In genomic region chr7:64751465-64751864, GRCm38 (mm10) we compare ENCODE assay signal across 8 mouse cellular contexts.
A peak's percentile ranks its signal among the peaks of the same experiment; 100 is the strongest.
DNase-seq lines count a peak whose midpoint lies in the region; ATAC-seq and TF ChIP-seq lines count a peak whose summit lies in the region.

No protein-coding gene starts in this region.

- H3K9ac ChIP-seq in limb, embryonic 13.5 days = no peak overlapping the region

- H3K4me3 ChIP-seq in kidney, adult 2 months (ENCODE audit: insufficient read depth, low read depth, low read length) = no peak overlapping the region
- no peak overlapping the region for H3K4me3 ChIP-seq in limb, embryonic 13.5 days

- H3K27me3 ChIP-seq in kidney, adult 2 months (replicated peaks; ENCODE audit: control insufficient read depth, insufficient read depth, low read length) = no peaks in the 10 kb centered on the region
- H3K27me3 ChIP-seq in limb, embryonic 13.5 days = no peaks in the 10 kb centered on the region

- ATAC-seq in limb, embryonic 13.5 days (ENCODE audit: low FRiP score, low read depth) = peak; percentile 73; the same call in 1 of the 2 replicates

- H3K4me2 ChIP-seq in limb, embryonic 13.5 days (replicated peaks) = no peak overlapping the region

- 27% methylated on average over 5 of the region's 5 CpGs for WGBS in kidney, adult 2 months
- 22% methylated on average over 5 of the region's 5 CpGs for WGBS in limb, embryonic 13.5 days

- peak; percentile 6 to 21 for DNase-seq in spleen, postnatal 10 days (ENCODE audit: low spot score in 2 of 2)
- no peak for DNase-seq in spleen, postnatal 4 days (ENCODE audit: low spot score in 2 of 2)
- peak; percentile 60 to 62 for DNase-seq in cerebellum, postnatal 36 days
- peak; percentile 71 to 78 for DNase-seq in frontal cortex, postnatal 36 days (ENCODE audit: low spot score in 2 of 2)
- peak; percentile 38 for DNase-seq in kidney, adult 2 months
- DNase-seq in neural tube, embryonic 10.5 days (ENCODE audit: extremely low spot score, low spot score) = peak; percentile 75
- peak; percentile 73 for DNase-seq in testis, postnatal 10 days (ENCODE audit: low spot score)

- TF ChIP-seq POLR2A in kidney, adult 2 months (IDR thresholded peaks at IDR 0.05; ENCODE audit: low read depth, low read length) = no peak

- peak; percentile 89 for TF ChIP-seq CTCF in kidney, adult 2 months (conservative IDR thresholded peaks at IDR 0.05; ENCODE audit: insufficient read depth, insufficient read length, low read depth, low read length)

- no peaks in the 10 kb centered on the region for H3K36me3 ChIP-seq in kidney, adult 2 months (ENCODE audit: control insufficient read depth, insufficient read depth, low read length)
- H3K36me3 ChIP-seq in limb, embryonic 13.5 days = no peaks in the 10 kb centered on the region

- no peaks in the 10 kb centered on the region for H3K9me3 ChIP-seq in limb, embryonic 13.5 days

- H3K4me1 ChIP-seq in kidney, adult 2 months (ENCODE audit: control insufficient read depth, insufficient read depth, low read length) = no peaks in the 10 kb centered on the region
- H3K4me1 ChIP-seq in limb, embryonic 13.5 days = peaks cover 18% of the 10 kb centered on the region

- H3K27ac ChIP-seq in kidney, adult 2 months (ENCODE audit: insufficient read depth, low read depth, low read length) = no peak overlapping the region
- no peak overlapping the region for H3K27ac ChIP-seq in limb, embryonic 13.5 days

Comparison
In these comparisons a context has a peak if more than half of its experiments do, and no peak if none do; other contexts are left out.
1. DNase-seq: peak in spleen, postnatal 10 days (2 of 2), cerebellum, postnatal 36 days (2 of 2), frontal cortex, postnatal 36 days (2 of 2), kidney, adult 2 months (single experiment), neural tube, embryonic 10.5 days (single experiment) and testis, postnatal 10 days (single experiment); none in spleen, postnatal 4 days (0 of 2).